Mouse (Mus musculus): Measurements from ENCODE around the gene Pbx1.

DNA sequence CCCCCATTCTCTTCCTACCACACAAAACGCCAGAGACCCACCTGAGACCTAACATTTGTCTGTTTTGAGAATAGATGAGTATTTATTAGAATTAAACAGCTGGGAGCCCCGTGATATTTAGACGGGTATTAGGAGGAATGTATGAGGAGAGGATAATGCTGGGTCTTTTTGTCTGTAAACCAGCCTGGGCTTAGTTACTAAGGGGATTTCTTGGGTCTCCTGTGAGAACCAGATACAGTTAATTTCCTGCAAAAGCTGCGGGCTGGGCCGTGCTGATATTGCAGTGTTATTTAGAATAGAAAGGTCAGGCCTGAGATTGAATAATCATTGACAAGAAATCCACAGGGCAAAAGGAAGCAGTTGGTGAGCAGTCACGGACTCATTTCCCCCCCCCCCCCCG is 296.5 kb downstream of the Pbx1 start:
- TF ChIP-seq CTCF (conservative IDR thresholded peaks at IDR 0.05; ENCODE audit: insufficient read depth, insufficient read length, low read depth, low read length) (no peak), POLR2A (IDR thresholded peaks at IDR 0.05; ENCODE audit: low read depth, low read length) (no peak)
